Mouse (Mus musculus) liver, adult 2 months (tissue): ENCODE measurements around the gene Zfand4. TPM values are rescaled to one million over a fixed set of nuclear protein-coding genes. Genes with fewer than 3 reads are reported as not detected.
"Not testable (repeated sequence)": the region's sequence is repeated elsewhere in the genome, so short reads cannot be mapped to it uniquely, and the experiment has no call there.

ENCODE experiments used
- DNase-seq: peaks from one replicate; pipeline ENCODE4 v3.0.0-alpha.2; 2011; ENCODE audit warnings: low read depth, low spot score; ENCODE audit errors: extremely low read depth
- H3K27ac ChIP-seq: fragments of 200-500 bp; replicated peaks from 2 replicates; pipeline ENCODE4 v1.5.1; 2012; ENCODE audit warnings: low read depth, mild to moderate bottlenecking, control low read depth, inconsistent platforms, low read length; ENCODE audit not compliant: insufficient read depth
- H3K27me3 ChIP-seq: fragments of 200-500 bp; 2 replicates; pipeline ENCODE4 v1.6.1; 2012; ENCODE audit warnings: mild to moderate bottlenecking, moderate library complexity, low read length, inconsistent platforms; ENCODE audit not compliant: control insufficient read depth, insufficient read depth
- H3K36me3 ChIP-seq: fragments of 200-500 bp; 2 replicates; pipeline ENCODE4 v1.6.1; 2012; ENCODE audit warnings: low read length, inconsistent platforms; ENCODE audit not compliant: control insufficient read depth, insufficient read depth
- H3K4me1 ChIP-seq: fragments of 200-500 bp; 2 replicates; pipeline ENCODE4 v1.6.1; 2011; ENCODE audit warnings: low read length; ENCODE audit not compliant: control insufficient read depth, insufficient read depth
- H3K4me3 ChIP-seq: fragments of 200-500 bp; 2 replicates; pipeline ENCODE4 v1.5.1; 2011; ENCODE audit warnings: low read depth, mild to moderate bottlenecking, control low read depth, low read length, moderate library complexity; ENCODE audit not compliant: insufficient read depth
- H3K79me2 ChIP-seq: fragments of 200-500 bp; 2 replicates; pipeline ENCODE4 v1.6.1; 2012; ENCODE audit warnings: inconsistent platforms, mild to moderate bottlenecking, low read length, moderate library complexity; ENCODE audit not compliant: control insufficient read depth, insufficient read depth
- H3K9ac ChIP-seq: fragments of 200-500 bp; 2 replicates; pipeline ENCODE4 v1.6.1; 2012; ENCODE audit warnings: low read depth, mild to moderate bottlenecking, control low read depth, inconsistent platforms, low read length
- CTCF ChIP-seq: fragments of 200-500 bp; IDR thresholded peaks from 2 replicates; pipeline ENCODE4 v1.5.1; 2011; ENCODE audit warnings: low read depth, low read length, control low read depth
- POLR2A ChIP-seq: fragments of 200-500 bp; IDR thresholded peaks from 2 replicates; pipeline ENCODE4 v1.6.1; 2011; ENCODE audit warnings: low read length, control low read depth; ENCODE audit not compliant: insufficient read depth; ENCODE audit errors: extremely low read depth
- WGBS: fragments of 180-500 bp; shearing (Covaris S2); methylation state at CpG from one replicate; pipeline ENCODE4 v1.1.7; 2018; 5-methylcytosine and 5-hydroxymethylcytosine counted together
- polyA plus RNA-seq: library from polyadenylated mRNA; depleted of rRNA; stranded (reverse); fragments of >200 nt; gene quantifications from 2 replicates; pipeline ENCODE4 v1.2.3, GENCODE M21; 2012
- total RNA-seq: library from RNA; depleted of rRNA; stranded (reverse); fragments of >200 nt; gene quantifications from 2 replicates; pipeline ENCODE4 v1.2.3, GENCODE M21; 2014

Zfand4 gene
- total and polyA plus RNA-seq, 2 experiments, result 4.0 to 25.6 TPM

GRCm38 (mm10) chr6:116340521-116340920 is 76.5 kb downstream of the Zfand4 start:
- 90% methylated on average over 1 of the region's 1 CpGs for WGBS
- no peak overlapping the region for H3K27ac ChIP-seq
- H3K36me3 ChIP-seq, result peaks cover 2% of the 10 kb centered on the region; the same call in 1 of the 2 replicates
- H3K4me3 ChIP-seq, result no peak overlapping the region
- H3K79me2 ChIP-seq, result peaks cover 12% of the 10 kb centered on the region; the same call in 1 of the 2 replicates
- no peak for DNase-seq
- no peak for TF ChIP-seq POLR2A
- H3K4me1 ChIP-seq, result peaks cover 12% of the 10 kb centered on the region
- no peaks in the 10 kb centered on the region for H3K27me3 ChIP-seq
- no peak overlapping the region for H3K9ac ChIP-seq

DNA sequence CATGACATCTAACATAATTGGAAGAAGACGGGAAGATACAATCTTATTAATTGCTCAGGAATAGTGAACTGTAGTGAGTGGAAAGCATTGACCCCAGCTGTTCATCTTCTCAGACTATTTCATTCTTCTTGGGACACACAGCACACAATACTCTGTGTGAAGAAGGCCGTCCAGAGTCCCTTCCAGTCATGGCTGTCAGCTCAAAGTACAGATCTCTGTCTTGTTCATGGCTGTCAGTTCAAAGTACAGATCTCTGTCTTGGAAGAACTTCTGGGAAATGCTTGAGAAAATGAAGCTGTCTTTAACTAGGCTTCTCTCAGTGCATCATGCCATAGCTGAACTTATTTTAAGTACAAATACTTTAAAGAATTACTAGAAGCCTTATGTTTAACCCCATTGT is 83.9 kb downstream of the Zfand4 start:
- Histone ChIP-seq H3K79me2 (peaks cover 30% of the 10 kb centered on the region), H3K4me1 (peaks cover 17% of the 10 kb centered on the region), H3K36me3 (no peaks in the 10 kb centered on the region; the same call in 1 of the 2 replicates), H3K27me3 (no peaks in the 10 kb centered on the region), H3K27ac (no peak overlapping the region; the same call in 1 of the 2 replicates), H3K4me3 (no peak overlapping the region), H3K9ac (no peak overlapping the region)
- no peak for TF ChIP-seq CTCF
- no peak for TF ChIP-seq POLR2A
- 45% methylated on average over 2 of the region's 2 CpGs for WGBS
- DNase-seq, result peak; percentile 64

GRCm38 (mm10) chr6:116349997-116350396 is 86.0 kb downstream of the Zfand4 start:
- no peaks in the 10 kb centered on the region; the same call in 1 of the 2 replicates for H3K36me3 ChIP-seq
- peaks cover 14% of the 10 kb centered on the region; the same call in 1 of the 2 replicates for H3K4me1 ChIP-seq
- H3K9ac ChIP-seq, result no peak overlapping the region
- no peaks in the 10 kb centered on the region for H3K27me3 ChIP-seq
- no peak overlapping the region for H3K27ac ChIP-seq
- no peak for DNase-seq
- H3K4me3 ChIP-seq, result no peak overlapping the region
- WGBS, result 71% methylated on average over 3 of the region's 3 CpGs
- TF ChIP-seq POLR2A (no peak), CTCF (no peak)
- H3K79me2 ChIP-seq, result peaks cover 31% of the 10 kb centered on the region

DNA sequence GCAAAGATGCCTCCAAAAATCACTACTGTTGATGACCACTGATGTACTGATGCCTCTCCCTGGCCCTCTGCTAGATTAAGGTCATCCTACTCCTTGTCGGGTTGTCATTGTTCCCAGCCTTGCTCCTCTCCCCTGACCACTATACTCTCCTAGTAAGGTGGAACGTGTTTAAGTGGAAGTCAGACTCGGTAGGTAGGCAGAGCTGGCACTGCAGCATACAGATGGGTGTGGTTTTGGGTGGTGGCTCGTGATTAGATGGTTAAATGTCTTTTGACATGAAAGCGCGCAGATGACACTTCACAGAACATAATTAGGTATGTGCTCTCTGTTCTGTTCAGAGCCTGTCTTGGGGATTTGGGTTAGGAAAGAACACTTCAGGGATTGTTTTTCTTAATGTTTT is 86.6 kb downstream of the Zfand4 start:
- H3K79me2 ChIP-seq, result peaks cover 31% of the 10 kb centered on the region
- 87% methylated on average over 6 of the region's 6 CpGs for WGBS
- no peaks in the 10 kb centered on the region for H3K27me3 ChIP-seq
- no peak overlapping the region for H3K27ac ChIP-seq
- H3K4me3 ChIP-seq, result no peak overlapping the region
- DNase-seq, result no peak
- H3K9ac ChIP-seq, result no peak overlapping the region
- TF ChIP-seq CTCF, result no peak
- no peak for TF ChIP-seq POLR2A
- peaks cover 14% of the 10 kb centered on the region; the same call in 1 of the 2 replicates for H3K4me1 ChIP-seq
- no peaks in the 10 kb centered on the region; the same call in 1 of the 2 replicates for H3K36me3 ChIP-seq

DNA sequence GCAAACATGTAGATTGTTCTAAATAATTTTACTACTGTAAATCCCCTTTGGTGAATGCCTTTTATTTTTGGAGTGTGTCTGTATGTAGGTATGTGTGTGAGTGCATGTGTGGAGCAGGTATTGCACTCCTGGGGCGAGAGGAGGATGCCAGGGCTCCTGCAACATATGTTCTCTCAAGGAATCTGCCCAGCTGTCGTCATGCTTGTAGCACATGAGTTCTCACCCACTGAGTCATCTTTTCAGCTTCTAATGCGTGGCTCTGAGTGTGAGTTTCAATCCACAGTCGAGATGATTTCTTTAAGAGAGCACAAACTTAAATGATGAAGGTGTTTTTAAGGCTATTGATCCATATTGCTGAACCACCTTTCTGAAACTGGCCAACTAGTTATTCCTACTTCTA is 87.5 kb downstream of the Zfand4 start:
- H3K36me3 ChIP-seq, result no peaks in the 10 kb centered on the region; the same call in 1 of the 2 replicates
- H3K4me3 ChIP-seq, result no peak overlapping the region
- no peak for DNase-seq
- no peak overlapping the region for H3K27ac ChIP-seq
- no peak for TF ChIP-seq CTCF
- peaks cover 14% of the 10 kb centered on the region; the same call in 1 of the 2 replicates for H3K4me1 ChIP-seq
- H3K79me2 ChIP-seq, result peaks cover 31% of the 10 kb centered on the region
- no peak overlapping the region for H3K9ac ChIP-seq
- 92% methylated on average over 4 of the region's 4 CpGs for WGBS
- H3K27me3 ChIP-seq, result no peaks in the 10 kb centered on the region

GRCm38 (mm10) chr6:116353428-116353827 is 89.4 kb downstream of the Zfand4 start:
- Histone ChIP-seq H3K27ac (no peak overlapping the region), H3K4me3 (no peak overlapping the region)
- 74% methylated on average over 1 of the region's 1 CpGs for WGBS

GRCm38 (mm10) chr6:116356311-116356947 is 92.4 kb downstream of the Zfand4 start:
- DNase-seq, H3K27ac ChIP-seq, H3K9ac ChIP-seq, H3K27me3 ChIP-seq, H3K36me3 ChIP-seq, H3K4me1 ChIP-seq, H3K4me3 ChIP-seq: not testable (repeated sequence)
- 85% methylated on average over 8 of the region's 8 CpGs for WGBS
- peaks cover 23% of the 10 kb centered on the region for H3K79me2 ChIP-seq

More at GRCm38 (mm10) chr6:116353428-116353827, 89.4 kb downstream of the Zfand4 start:
- no peaks in the 10 kb centered on the region; the same call in 1 of the 2 replicates for H3K36me3 ChIP-seq
- no peaks in the 10 kb centered on the region for H3K27me3 ChIP-seq
- 0 out of 2 replicates have a peak, but pooled peaks cover 4% of the 10 kb centered on the region for H3K4me1 ChIP-seq
- no peak for TF ChIP-seq CTCF
- no peak for TF ChIP-seq POLR2A
- H3K79me2 ChIP-seq, result peaks cover 31% of the 10 kb centered on the region
- no peak overlapping the region for H3K9ac ChIP-seq
- DNase-seq, result no peak
